Mouse (Mus musculus) C2C12 (cell line): ENCODE data around the gene Tox2. TPM values are rescaled to one million over a fixed set of nuclear protein-coding genes. Genes with fewer than 3 reads are reported as not detected.

ENCODE experiments used
- H3K27me3 ChIP-seq: one replicate; pipeline ENCODE4 v1.6.1; 2011; ENCODE audit not compliant: control insufficient read depth, insufficient read depth, insufficient read length
- H3K36me3 ChIP-seq: one replicate; pipeline ENCODE4 v1.6.1; 2011; ENCODE audit not compliant: control insufficient read depth, insufficient read depth
- H3K4me3 ChIP-seq: one replicate; pipeline ENCODE4 v1.5.1; 2011; ENCODE audit warnings: mild to moderate bottlenecking, control low read depth; ENCODE audit not compliant: poor library complexity, insufficient read depth, severe bottlenecking
- H3K79me2 ChIP-seq: one replicate; pipeline ENCODE4 v1.6.1; 2011; ENCODE audit not compliant: control insufficient read depth, insufficient read depth
- H3K79me3 ChIP-seq: one replicate; pipeline ENCODE4 v1.6.1; 2011; ENCODE audit warnings: low read depth, control low read depth
- H3ac ChIP-seq: one replicate; pipeline ENCODE3; 2011; ENCODE audit warnings: low read depth; ENCODE audit not compliant: control insufficient read depth, insufficient read length
- CEBPB ChIP-seq: IDR thresholded peaks from one replicate; pipeline ENCODE4 v1.6.1; 2011; ENCODE audit warnings: low read depth, mild to moderate bottlenecking, control low read depth, moderate library complexity
- CTCF ChIP-seq: IDR thresholded peaks from one replicate; pipeline ENCODE4 v1.5.1; 2011; ENCODE audit not compliant: control insufficient read depth, insufficient read depth, insufficient read length
- FOSL1 ChIP-seq: IDR thresholded peaks from one replicate; pipeline ENCODE4 v1.8.0; 2011; ENCODE audit warnings: mild to moderate bottlenecking, low read length; ENCODE audit not compliant: poor library complexity, insufficient read depth, severe bottlenecking
- MAX ChIP-seq: IDR thresholded peaks from one replicate; pipeline ENCODE4 v1.6.1; 2011; ENCODE audit warnings: mild to moderate bottlenecking, control low read depth
- MYOD1 ChIP-seq: IDR thresholded peaks from one replicate; pipeline ENCODE4 v1.6.1; 2011; ENCODE audit warnings: low read depth; ENCODE audit not compliant: control insufficient read depth, insufficient read length
- MYOG ChIP-seq: IDR thresholded peaks from one replicate; pipeline ENCODE4 v1.6.1; 2011; ENCODE audit not compliant: control insufficient read depth, insufficient read length; ENCODE audit errors: extremely low read depth
- USF1 ChIP-seq: IDR thresholded peaks from one replicate; pipeline ENCODE4 v1.6.1; 2011; ENCODE audit warnings: low read depth, mild to moderate bottlenecking, control low read depth, moderate library complexity
- polyA plus RNA-seq: library from polyadenylated mRNA; unstranded; fragments of >200 nt; fragmentation: generic; extraction: Trizol; gene quantifications from one replicate; pipeline ENCODE4 v1.2.1, GENCODE M21; 2012; ENCODE audit warnings: missing spikeins

Tox2 gene
- polyA plus RNA-seq, 1 experiment = 0.14 TPM

DNA sequence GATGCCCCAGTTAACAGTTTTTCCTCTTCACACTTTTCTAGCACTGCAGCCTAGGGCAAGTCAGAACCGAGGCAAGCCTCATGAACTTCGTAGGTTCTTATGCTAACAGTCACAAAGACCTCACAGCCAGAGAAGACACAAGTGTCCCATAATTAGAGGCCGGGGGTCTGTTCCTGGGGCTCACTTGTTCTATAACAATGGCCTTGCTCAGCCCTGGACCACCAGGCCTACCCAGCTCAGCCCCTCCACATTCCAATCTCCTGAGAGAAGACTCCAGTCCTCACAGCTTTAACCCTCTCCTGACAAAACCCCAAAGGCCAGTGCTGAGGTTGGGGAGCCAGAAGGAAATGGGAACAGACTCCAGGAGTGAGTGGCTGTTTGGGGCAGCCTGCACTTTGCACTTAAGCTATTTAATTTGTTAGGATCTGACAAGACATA is 12.9 kb upstream of the Tox2 start:
- H3K4me3 ChIP-seq = no peak overlapping the region
- H3K79me3 ChIP-seq = no peaks in the 10 kb centered on the region
- no peak for TF ChIP-seq USF1
- TF ChIP-seq CEBPB = no peak
- no peak for TF ChIP-seq MAX
- no peak for TF ChIP-seq MYOG
- no peak for TF ChIP-seq CTCF
- no peak for TF ChIP-seq MYOD1
- no peak for TF ChIP-seq FOSL1
- no peaks in the 10 kb centered on the region for H3K36me3 ChIP-seq
- peaks cover 45% of the 10 kb centered on the region for H3K27me3 ChIP-seq
- H3ac ChIP-seq = no peak overlapping the region
- no peaks in the 10 kb centered on the region for H3K79me2 ChIP-seq

DNA sequence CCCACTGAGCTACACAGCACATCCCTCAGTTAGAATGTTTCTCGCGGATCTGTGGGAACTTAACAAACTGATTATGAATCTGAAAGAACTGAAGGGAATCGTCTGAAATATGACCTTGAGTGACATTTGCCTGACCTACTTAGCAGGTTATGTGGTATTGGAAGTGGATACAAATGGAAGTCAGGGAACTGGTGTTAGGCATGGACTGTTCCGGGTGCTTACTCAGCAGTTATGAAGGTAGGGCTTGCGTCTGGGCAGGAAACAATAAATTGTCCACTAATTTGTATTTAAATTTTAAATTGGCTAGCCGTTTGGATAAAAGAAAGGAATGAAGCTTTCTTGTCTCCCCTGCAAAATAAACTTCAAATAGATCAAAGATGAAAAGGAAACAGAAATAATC is 10.4 kb upstream of the Tox2 start:
- H3K79me3 ChIP-seq = no peaks in the 10 kb centered on the region
- TF ChIP-seq CTCF = no peak
- no peak for TF ChIP-seq MAX
- TF ChIP-seq USF1 = no peak
- TF ChIP-seq CEBPB = no peak
- no peak for TF ChIP-seq MYOG
- TF ChIP-seq FOSL1 = no peak
- no peak for TF ChIP-seq MYOD1

DNA sequence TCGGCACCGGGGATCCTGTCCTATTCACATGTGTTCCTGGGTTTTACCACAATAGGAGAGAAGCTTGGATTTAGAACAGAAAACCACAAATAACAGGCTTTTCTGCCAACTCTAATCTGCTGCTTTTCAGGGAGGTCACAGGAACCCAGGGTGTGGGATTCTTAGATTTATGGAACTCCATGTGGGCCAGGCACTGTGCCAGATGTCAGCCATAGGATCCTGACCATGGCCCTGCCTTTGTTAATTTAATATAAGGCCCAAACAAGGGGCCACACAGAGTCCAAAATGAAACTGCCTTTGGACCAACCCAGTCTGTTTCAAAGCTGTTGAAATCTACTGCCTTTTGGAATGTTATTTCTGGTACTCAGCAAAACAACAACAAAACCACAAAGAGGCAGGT is 8.9 kb upstream of the Tox2 start:
- TF ChIP-seq FOSL1 = no peak
- TF ChIP-seq MYOD1 = no peak
- no peak for TF ChIP-seq MAX
- no peak for TF ChIP-seq MYOG
- no peak for TF ChIP-seq CEBPB
- TF ChIP-seq CTCF = no peak
- TF ChIP-seq USF1 = no peak
- Histone ChIP-seq H3ac (no peak overlapping the region), H3K79me3 (no peaks in the 10 kb centered on the region), H3K79me2 (no peaks in the 10 kb centered on the region), H3K4me3 (no peak overlapping the region), H3K27me3 (peaks cover 40% of the 10 kb centered on the region), H3K36me3 (no peaks in the 10 kb centered on the region)

More for the DNA sequence above, 10.4 kb upstream of the Tox2 start:
- Histone ChIP-seq H3K27me3 (peaks cover 42% of the 10 kb centered on the region), H3ac (no peak overlapping the region), H3K36me3 (no peaks in the 10 kb centered on the region), H3K4me3 (no peak overlapping the region), H3K79me2 (no peaks in the 10 kb centered on the region)

DNA sequence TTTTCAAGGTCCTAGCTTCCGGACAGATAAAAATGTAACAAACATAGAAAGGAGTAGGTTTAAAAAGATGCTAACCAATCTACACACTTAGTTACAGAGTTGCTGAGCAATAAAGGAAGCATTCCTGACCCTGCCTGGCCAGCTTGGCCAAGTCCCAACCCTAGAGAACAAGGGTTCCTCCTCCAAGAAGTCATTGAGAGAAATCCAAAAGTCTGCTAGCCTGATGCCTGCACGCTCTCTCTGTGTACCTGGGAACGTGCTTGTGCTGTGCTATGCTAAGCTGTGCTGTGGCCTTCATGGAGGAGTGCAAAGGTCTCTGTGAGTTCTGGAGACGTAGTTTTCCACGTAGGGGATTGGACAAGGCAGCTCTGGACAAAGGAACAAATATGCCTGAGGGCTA is 8.4 kb upstream of the Tox2 start:
- no peaks in the 10 kb centered on the region for H3K79me3 ChIP-seq
- no peaks in the 10 kb centered on the region for H3K79me2 ChIP-seq
- H3K4me3 ChIP-seq = no peak overlapping the region
- no peak overlapping the region for H3ac ChIP-seq
- peaks cover 35% of the 10 kb centered on the region for H3K27me3 ChIP-seq
- no peaks in the 10 kb centered on the region for H3K36me3 ChIP-seq
- TF ChIP-seq MYOD1 = no peak
- TF ChIP-seq USF1 = no peak
- no peak for TF ChIP-seq CEBPB
- no peak for TF ChIP-seq FOSL1
- TF ChIP-seq MYOG = no peak
- no peak for TF ChIP-seq MAX
- TF ChIP-seq CTCF = no peak

DNA sequence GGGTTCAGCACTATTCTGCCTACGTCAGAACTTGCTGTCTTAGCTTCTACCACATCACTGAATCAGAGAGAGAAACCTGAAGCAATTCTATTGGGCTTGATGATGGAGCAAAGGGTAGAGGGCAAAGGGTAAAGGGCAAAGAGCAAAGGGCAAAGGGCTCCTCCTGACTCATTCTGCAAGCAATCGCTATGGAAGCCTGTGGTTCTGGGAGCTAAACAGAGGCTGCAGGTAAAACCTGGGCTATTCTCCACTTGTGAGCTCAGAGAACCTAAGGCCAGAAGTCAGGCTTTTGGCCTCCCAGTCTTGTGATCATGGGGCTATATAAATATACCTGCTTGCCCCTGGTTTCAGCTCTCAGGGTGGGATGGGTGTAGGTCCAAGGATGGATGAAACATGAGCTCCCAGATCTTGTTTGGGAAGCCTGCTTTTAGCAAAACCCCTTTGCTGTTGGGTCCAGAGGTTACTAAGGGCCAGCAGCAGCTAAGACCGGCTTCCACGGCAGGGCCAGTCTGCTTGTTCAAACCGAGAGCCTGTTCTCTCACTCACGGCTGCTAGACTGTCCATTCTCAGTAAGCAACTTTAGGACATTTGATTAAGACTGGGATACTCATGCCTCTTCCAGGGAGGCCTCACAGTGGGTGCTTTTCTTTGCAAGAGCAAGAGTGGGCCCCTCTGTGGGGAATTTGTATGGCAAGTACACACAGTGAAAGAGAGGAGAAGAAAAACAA is 7.7 kb upstream of the Tox2 start:
- Histone ChIP-seq H3K79me3 (no peaks in the 10 kb centered on the region), H3K4me3 (no peak overlapping the region), H3K27me3 (peaks cover 27% of the 10 kb centered on the region), H3K79me2 (no peaks in the 10 kb centered on the region), H3ac (no peak overlapping the region), H3K36me3 (no peaks in the 10 kb centered on the region)
- no peak for TF ChIP-seq MYOD1
- TF ChIP-seq USF1 = no peak
- TF ChIP-seq FOSL1 = no peak
- no peak for TF ChIP-seq MYOG
- no peak for TF ChIP-seq MAX
- TF ChIP-seq CEBPB = no peak
- TF ChIP-seq CTCF = no peak

DNA sequence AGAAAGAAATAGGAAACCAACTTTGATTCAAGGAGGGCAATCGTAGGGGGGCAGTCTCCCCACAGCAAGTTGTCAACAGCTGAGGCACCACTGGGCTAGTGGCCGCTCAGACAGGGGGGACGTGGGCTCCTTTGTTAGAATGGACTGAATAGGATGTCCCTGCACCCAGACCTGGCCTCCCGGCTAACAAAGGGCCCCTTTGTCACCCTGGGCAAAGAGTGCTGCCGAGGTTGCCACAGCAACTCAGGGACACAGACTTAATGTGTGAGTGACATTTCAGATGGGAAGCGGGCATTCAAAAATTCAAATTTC is 7.1 kb upstream of the Tox2 start:
- no peak for TF ChIP-seq MAX
- TF ChIP-seq CTCF = no peak
- no peak for TF ChIP-seq MYOG
- no peak for TF ChIP-seq MYOD1
- TF ChIP-seq USF1 = no peak
- TF ChIP-seq FOSL1 = no peak
- no peak for TF ChIP-seq CEBPB
- H3K4me3 ChIP-seq = no peak overlapping the region

More for the DNA sequence above, 7.1 kb upstream of the Tox2 start:
- H3K79me3 ChIP-seq = no peaks in the 10 kb centered on the region
- peaks cover 22% of the 10 kb centered on the region for H3K27me3 ChIP-seq
- H3ac ChIP-seq = no peak overlapping the region
- no peaks in the 10 kb centered on the region for H3K79me2 ChIP-seq
- no peaks in the 10 kb centered on the region for H3K36me3 ChIP-seq
